Mouse (Mus musculus) T-helper 2 cell (primary cell): ENCODE measurements at regions not wholly inside any gene's neighbourhood (a gene's known extent, or its start where the extent isn't known, plus 50 kb on each side); places are given as distances from the start of the nearest gene placed in this dataset.
"Not testable (repeated sequence)": the region's sequence is repeated elsewhere in the genome, so short reads cannot be mapped to it uniquely, and the experiment has no call there.

ENCODE experiments used
- in situ Hi-C: fragments of 300-600 bp; cut with MboI, MseI; formaldehyde crosslinking; loops from one replicate; pipeline ENCODE4 v1.15.1; 2025; ENCODE audit warnings: high pct_unique_total_duplicates

DNA sequence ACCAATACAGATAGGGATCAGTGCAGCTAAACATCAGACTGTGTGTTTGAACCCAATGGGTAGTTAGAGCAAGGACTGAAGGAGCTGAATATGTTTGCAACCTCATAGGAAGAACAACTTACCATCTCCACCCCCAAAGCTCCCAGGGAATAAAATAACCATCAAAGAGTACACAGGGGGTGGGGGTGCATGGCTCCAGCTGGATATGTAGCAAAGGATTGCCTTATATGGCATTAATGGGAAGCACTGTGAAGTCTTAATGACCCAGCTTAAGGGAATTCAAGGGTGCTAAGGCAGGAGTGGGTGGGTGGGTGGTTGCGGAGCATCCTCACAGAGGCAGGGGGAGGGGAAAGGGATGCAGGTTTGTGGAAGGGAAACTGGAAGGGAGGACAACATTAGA, 404.0 kb upstream of the Gm12887 start:
- in situ Hi-C loops, result loop anchor here (25.0 kb wide), 2 partner anchors 111 to 164 kb away; no protein-coding TSS in a partner anchor

- in situ Hi-C loops, result no loop called here
Observed at GRCm38 (mm10) chr4:122022854-122023253, 401.0 kb upstream of the Gm12887 start.

DNA sequence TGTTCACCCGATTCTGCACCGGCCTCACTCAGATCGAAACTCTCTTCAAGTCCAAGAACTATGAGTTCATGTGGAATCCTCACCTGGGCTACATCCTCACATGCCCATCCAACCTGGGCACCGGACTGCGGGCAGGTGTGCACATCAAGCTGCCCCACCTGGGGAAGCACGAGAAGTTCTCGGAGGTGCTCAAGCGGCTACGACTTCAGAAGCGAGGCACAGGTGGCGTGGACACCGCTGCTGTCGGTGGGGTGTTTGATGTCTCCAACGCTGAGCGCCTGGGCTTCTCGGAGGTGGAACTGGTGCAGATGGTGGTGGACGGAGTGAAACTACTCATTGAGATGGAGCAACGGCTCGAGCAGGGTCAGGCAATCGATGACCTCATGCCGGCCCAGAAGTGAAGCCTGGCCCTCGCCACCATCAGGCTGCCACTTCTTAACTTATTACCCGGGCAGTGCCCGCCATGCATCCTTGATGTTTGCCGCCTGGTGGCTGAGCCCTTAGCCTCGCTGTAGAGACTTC, 387.1 kb upstream of the Gm12887 start:
- in situ Hi-C loops, result not testable (repeated sequence)

GRCm38 (mm10) chr4:122008168-122008839, 386.4 kb upstream of the Gm12887 start:
- in situ Hi-C loops, result no loop called here

DNA sequence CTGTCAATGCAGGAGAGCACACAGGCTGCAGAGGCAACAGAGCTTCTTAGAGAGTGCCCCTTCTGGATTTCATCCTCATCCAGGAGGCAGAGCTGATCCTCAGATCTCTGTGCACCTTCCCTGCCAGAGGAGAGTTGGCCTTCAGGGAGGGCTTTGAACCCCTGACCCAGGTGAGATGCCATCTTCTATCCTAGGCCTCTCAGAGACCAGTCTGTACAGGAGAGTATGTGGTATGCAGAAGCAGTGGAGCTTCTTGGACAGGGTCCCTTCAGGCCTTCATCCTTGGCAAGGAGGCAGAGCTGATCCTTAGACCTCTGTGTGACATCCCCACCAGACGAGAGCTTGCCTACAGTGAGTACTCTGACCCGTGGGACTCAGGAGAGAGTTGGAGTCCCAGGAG, 364.8 kb upstream of the Gm12887 start:
- in situ Hi-C loops, result no loop called here

DNA sequence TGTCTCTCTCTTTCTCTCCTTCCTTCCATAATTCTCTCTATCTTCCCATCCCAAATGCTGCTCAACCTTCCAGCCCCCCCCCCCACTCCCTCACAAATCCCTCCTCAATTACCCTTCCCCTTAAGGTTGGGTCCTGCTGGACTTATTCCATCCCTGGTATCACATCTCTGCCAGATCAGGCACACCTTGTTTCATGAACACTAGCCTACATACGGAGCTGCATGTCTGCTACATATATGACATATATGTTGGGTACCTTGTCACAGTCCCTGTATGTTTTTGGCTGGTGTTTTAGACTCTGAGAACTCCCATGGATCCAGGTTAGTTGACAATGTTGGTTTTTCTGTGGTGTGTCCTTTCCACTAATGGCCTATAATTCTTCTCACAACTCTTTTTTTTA, 363.5 kb upstream of the Gm12887 start:
- in situ Hi-C loops, result no loop called here

DNA sequence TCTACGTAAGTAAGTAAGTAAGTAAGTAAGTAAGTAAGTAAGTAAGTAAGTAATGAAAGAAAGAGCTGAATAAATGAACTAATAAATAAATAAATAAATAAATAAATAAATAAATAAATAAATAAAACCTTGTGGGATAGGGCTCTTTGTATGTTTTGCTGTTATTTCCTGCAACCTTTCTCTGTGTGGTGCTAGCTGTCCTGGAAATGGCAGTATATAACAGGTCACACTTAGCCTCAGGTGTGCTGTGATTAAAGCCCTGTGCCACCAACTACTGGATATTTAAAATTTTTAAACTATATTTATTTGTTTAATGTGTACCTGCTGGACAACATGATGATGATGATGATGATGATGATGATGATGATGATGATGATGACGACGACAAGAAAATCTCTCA, 353.9 kb upstream of the Gm12887 start:
- in situ Hi-C loops, result loop anchor here (5.0 kb wide), 1 partner anchor 391 kb away; no protein-coding TSS in a partner anchor
